Mouse (Mus musculus) limb, embryonic 11.5 days (tissue): ENCODE measurements around the gene Hist2h2ab. TPM values are rescaled to one million over a fixed set of nuclear protein-coding genes. Genes with fewer than 3 reads are reported as not detected.
"Not testable (repeated sequence)": the region's sequence is repeated elsewhere in the genome, so short reads cannot be mapped to it uniquely, and the experiment has no call there.

Experiments
- ATAC-seq: fragments of 200-750 bp; cut with Nextera tagmentation; 2 replicates; pipeline ENCODE4 v1.8.0; 2017; ENCODE audit warnings: low read depth; ENCODE audit not compliant: insufficient number of reproducible peaks, low FRiP score, low TSS enrichment
- DNase-seq: peaks from one replicate; pipeline ENCODE4 v3.0.0-alpha.2; 2015; ENCODE audit warnings: low spot score
- H3K27ac ChIP-seq: fragments of 300-500 bp; sonication (generic); replicated peaks from 2 replicates; pipeline ENCODE4 v1.5.1; 2014; ENCODE audit warnings: low read depth, mild to moderate bottlenecking, low read length
- H3K27me3 ChIP-seq: fragments of 300-500 bp; sonication (generic); 2 replicates; pipeline ENCODE4 v1.6.1; 2014; ENCODE audit warnings: mild to moderate bottlenecking, low read length, mixed read lengths; ENCODE audit not compliant: control insufficient read depth, insufficient read depth
- H3K36me3 ChIP-seq: fragments of 300-500 bp; sonication (generic); 2 replicates; pipeline ENCODE4 v1.6.1; 2014; ENCODE audit warnings: mild to moderate bottlenecking, low read length, moderate library complexity, mixed read lengths; ENCODE audit not compliant: control insufficient read depth, insufficient read depth
- H3K4me1 ChIP-seq: fragments of 300-500 bp; sonication (generic); 2 replicates; pipeline ENCODE4 v1.6.1; 2014; ENCODE audit warnings: low read length, mixed read lengths; ENCODE audit not compliant: control insufficient read depth, insufficient read depth
- H3K4me2 ChIP-seq: fragments of 300-500 bp; sonication (generic); 2 replicates; pipeline ENCODE4 v1.6.1; 2014; ENCODE audit warnings: low read depth, mild to moderate bottlenecking, moderate library complexity; ENCODE audit not compliant: severe bottlenecking
- H3K4me3 ChIP-seq: fragments of 300-500 bp; sonication (generic); 2 replicates; pipeline ENCODE4 v1.5.1; 2014; ENCODE audit warnings: low read depth, low read length
- H3K9ac ChIP-seq: fragments of 300-500 bp; sonication (generic); 2 replicates; pipeline ENCODE4 v1.6.1; 2014; ENCODE audit warnings: mild to moderate bottlenecking, low read length
- H3K9me3 ChIP-seq: fragments of 300-500 bp; sonication (generic); 2 replicates; pipeline ENCODE4 v1.6.1; 2016; ENCODE audit warnings: low read length; ENCODE audit not compliant: control insufficient read depth
- WGBS: fragments of 180-500 bp; shearing (Covaris S2); extraction: QIAGEN DNeasy Blood & Tissue Kit; methylation state at CpG from one replicate; pipeline ENCODE4 v1.1.7; 2014; 5-methylcytosine and 5-hydroxymethylcytosine counted together
- polyA plus RNA-seq: library from polyadenylated mRNA; unstranded; fragments of >200 nt; fragmentation: Nextera tagmentation; extraction: Ambion mirVana; gene quantifications from 2 replicates; pipeline ENCODE4 v1.2.1, GENCODE M21; 2014

Hist2h2ab gene
- polyA plus RNA-seq, 1 experiment from 2014 or later: 1.6 TPM

DNA sequence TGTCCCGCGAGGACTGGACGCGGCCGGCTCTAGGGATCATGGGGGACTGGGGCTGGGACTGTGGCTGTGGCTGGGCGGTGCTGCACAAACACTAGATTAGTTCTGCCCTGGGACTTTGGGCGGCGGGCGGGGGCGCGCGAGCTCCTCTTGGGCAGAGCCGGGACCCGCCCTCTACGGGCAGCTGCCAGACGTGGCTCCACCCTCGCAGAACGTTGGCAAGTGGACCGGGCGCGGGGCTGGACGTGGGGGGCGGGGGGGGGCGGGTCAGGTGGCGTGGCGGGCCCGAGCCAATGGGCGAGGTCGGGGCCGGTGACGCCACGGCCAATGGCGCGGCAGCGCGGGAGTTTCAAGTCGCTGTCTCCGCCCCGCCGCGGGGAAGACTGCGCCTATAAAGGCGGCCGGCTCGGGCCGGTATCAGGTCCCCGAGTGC is 26.8 kb downstream of the Hist2h2ab start, which contains the start of gene Hist2h3c1:
Hist2h3c1 (plus strand) TSS at position 259 of the 430 bp plus-strand sequence.
- H3K27me3 ChIP-seq, H3K36me3 ChIP-seq, H3K9me3 ChIP-seq, DNase-seq: not testable (repeated sequence)
- peak within 1 kb of the TSS; percentile 75 for H3K27ac ChIP-seq
- H3K4me1 ChIP-seq: peaks cover 29% of the 10 kb centered on the region
- no CpG with 5 or more reads among the region's 47 CpGs for WGBS
- H3K4me3 ChIP-seq: peak within 1 kb of the TSS; percentile 45
- H3K4me2 ChIP-seq: peak within 1 kb of the TSS; percentile 40
- ATAC-seq: peak; percentile 92
- peak within 1 kb of the TSS; percentile 79 for H3K9ac ChIP-seq

DNA sequence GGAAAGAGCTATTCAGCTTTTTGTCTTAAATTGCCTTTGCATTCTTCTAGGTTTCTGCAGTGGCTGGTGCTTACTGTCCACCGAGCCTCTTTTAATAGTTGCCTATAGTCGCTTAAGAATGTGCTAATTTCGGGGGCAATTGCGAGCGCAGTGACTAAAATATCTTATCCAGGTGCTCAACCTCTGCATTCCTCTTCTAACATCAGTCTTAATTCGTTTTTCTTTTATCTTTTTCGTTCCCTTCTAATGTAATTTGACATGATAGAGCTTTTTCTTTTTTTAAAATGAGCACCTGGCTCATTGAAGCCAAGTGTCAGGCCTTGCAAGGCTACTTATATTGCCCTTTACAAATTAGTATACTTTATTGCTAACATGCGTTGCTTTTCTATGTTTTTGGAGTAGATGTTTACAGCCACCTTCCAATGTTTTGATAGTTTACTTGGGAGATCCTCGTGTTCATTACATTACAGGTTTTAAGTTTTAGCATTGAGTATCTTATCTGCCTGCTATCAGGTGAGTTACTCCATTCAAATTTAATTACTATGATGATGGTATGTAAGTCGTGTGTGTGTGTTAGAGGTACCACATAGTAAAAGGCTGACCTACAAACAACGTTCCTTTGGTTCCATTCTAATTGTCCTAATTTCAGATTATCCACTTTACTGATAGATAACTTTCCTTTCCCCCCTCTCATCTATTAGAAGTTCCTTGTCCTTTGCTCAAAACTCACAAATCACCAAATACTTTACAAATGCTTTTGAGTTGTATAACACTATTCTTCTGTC is 27.9 kb downstream of the Hist2h2ab start:
- Histone ChIP-seq H3K9ac (peak overlapping the region; percentile 79), H3K27me3 (no peaks in the 10 kb centered on the region), H3K4me3 (peak overlapping the region; percentile 45), H3K9me3 (no peaks in the 10 kb centered on the region), H3K4me2 (peak overlapping the region; percentile 40), H3K27ac (peak overlapping the region; percentile 75), H3K4me1 (peaks cover 29% of the 10 kb centered on the region), H3K36me3 (no peaks in the 10 kb centered on the region)
- WGBS: 2% methylated on average over 11 of the region's 11 CpGs
- ATAC-seq (no peak), DNase-seq (peak; percentile 56)

- Histone ChIP-seq H3K4me2 (peak overlapping the region; percentile 40; the same call in 1 of the 2 replicates), H3K9me3 (no peaks in the 10 kb centered on the region), H3K4me3 (peak overlapping the region; percentile 45), H3K27ac (peak overlapping the region; percentile 10; the same call in 1 of the 2 replicates), H3K4me1 (peaks cover 25% of the 10 kb centered on the region), H3K27me3 (no peaks in the 10 kb centered on the region), H3K9ac (peak overlapping the region; percentile 18; the same call in 1 of the 2 replicates), H3K36me3 (no peaks in the 10 kb centered on the region)
- ATAC-seq (no peak), DNase-seq (no peak)
- WGBS: 41% methylated on average over 6 of the region's 6 CpGs
Observed at GRCm38 (mm10) chr3:96248141-96249033, 28.7 kb downstream of the Hist2h2ab start.

DNA sequence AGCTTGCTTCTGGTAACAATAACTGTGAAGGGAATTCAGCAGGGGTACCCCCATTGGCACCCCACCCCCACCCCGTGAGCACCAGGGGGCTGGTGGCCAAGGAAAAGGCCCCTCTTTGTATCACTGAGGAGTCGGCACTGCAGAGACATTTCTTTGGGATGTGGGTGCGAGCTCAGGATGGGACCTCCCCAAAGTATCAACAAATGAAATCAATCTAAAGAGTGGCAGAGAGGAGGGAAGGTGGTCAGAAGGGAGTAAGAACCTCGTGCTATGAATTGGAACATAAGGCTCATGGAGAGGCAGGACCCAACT is 29.3 kb downstream of the Hist2h2ab start:
- H3K9ac ChIP-seq: peak overlapping the region; percentile 18; the same call in 1 of the 2 replicates
- ATAC-seq: no peak
- H3K4me2 ChIP-seq: peak overlapping the region; percentile 40; the same call in 1 of the 2 replicates
- peaks cover 18% of the 10 kb centered on the region for H3K4me1 ChIP-seq
- 0 out of 2 replicates have a peak overlapping the region, but pooled peaks have one; percentile 0 for H3K4me3 ChIP-seq
- no peaks in the 10 kb centered on the region for H3K9me3 ChIP-seq
- DNase-seq: no peak
- H3K36me3 ChIP-seq: no peaks in the 10 kb centered on the region
- peak overlapping the region; percentile 10; the same call in 1 of the 2 replicates for H3K27ac ChIP-seq
- no peaks in the 10 kb centered on the region for H3K27me3 ChIP-seq
- 42% methylated on average over 4 of the region's 4 CpGs for WGBS

GRCm38 (mm10) chr3:96250890-96251289 is 31.2 kb downstream of the Hist2h2ab start:
- H3K27me3 ChIP-seq: no peaks in the 10 kb centered on the region
- no peaks in the 10 kb centered on the region for H3K9me3 ChIP-seq
- H3K27ac ChIP-seq: no peak overlapping the region
- 17% methylated on average over 3 of the region's 3 CpGs for WGBS
- H3K36me3 ChIP-seq: no peaks in the 10 kb centered on the region
- DNase-seq: peak; percentile 55
- H3K4me1 ChIP-seq: peaks cover 16% of the 10 kb centered on the region
- H3K4me3 ChIP-seq: no peak overlapping the region
- H3K4me2 ChIP-seq: no peak overlapping the region
- no peak for ATAC-seq
- H3K9ac ChIP-seq: no peak overlapping the region

- H3K9me3 ChIP-seq: no peaks in the 10 kb centered on the region
- H3K4me3 ChIP-seq: no peak overlapping the region
- no peaks in the 10 kb centered on the region for H3K36me3 ChIP-seq
- 80% methylated on average over 3 of the region's 3 CpGs for WGBS
- DNase-seq: no peak
- no peaks in the 10 kb centered on the region for H3K27me3 ChIP-seq
- no peak overlapping the region for H3K27ac ChIP-seq
- H3K4me2 ChIP-seq: no peak overlapping the region
- no peak overlapping the region for H3K9ac ChIP-seq
- peaks cover 16% of the 10 kb centered on the region for H3K4me1 ChIP-seq
- ATAC-seq: no peak
Observed at GRCm38 (mm10) chr3:96251787-96252186, 32.1 kb downstream of the Hist2h2ab start.

DNA sequence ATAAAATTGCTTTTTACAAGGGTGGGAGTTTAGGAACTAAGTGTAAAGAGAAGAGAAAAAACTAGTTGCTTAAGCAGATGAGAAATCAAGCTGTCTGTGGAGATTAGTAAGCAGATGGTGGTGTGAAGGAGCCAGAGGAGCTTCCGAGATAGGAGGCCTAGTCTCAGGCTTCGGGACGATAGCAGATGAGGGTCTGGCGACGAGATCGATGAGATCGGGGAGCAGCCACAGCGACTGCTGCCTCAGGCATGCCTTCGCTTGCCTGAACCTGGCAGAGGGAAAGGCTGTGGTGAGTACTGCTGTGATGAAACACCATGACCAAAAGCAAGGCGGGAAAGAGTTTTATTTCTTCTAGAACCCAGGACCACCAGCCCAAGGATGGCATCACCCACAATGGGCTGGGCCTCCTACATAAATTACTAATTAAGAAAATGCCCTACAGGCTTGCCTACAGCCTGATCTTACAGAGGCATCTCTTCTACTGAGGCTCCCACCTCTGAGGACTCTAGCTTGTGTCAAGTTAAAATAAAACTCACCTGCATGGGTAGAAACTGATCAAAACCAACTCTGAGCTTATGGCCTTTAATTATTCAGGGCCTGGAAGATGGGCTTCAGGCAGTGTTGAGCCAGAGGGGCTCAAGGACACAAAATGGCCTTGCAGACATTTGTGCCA is 35.2 kb downstream of the Hist2h2ab start:
- ATAC-seq: no peak
- WGBS: 41% methylated on average over 10 of the region's 10 CpGs
- Histone ChIP-seq H3K4me2 (no peak overlapping the region), H3K4me1 (peaks cover 10% of the 10 kb centered on the region), H3K4me3 (no peak overlapping the region), H3K27me3 (no peaks in the 10 kb centered on the region), H3K9me3 (no peaks in the 10 kb centered on the region), H3K9ac (no peak overlapping the region), H3K27ac (no peak overlapping the region), H3K36me3 (no peaks in the 10 kb centered on the region)
- no peak for DNase-seq
